Mouse (Mus musculus): ENCODE measurements around the gene Tnk1. TPM values are rescaled to one million over a fixed set of nuclear protein-coding genes. Genes with fewer than 3 reads are reported as not detected.

Gene Tnk1
- 0.09 and 0.46 TPM in 2 replicates for polyA plus RNA-seq (2015; fragmentation: Nextera tagmentation; extraction: Ambion mirVana)

DNA sequence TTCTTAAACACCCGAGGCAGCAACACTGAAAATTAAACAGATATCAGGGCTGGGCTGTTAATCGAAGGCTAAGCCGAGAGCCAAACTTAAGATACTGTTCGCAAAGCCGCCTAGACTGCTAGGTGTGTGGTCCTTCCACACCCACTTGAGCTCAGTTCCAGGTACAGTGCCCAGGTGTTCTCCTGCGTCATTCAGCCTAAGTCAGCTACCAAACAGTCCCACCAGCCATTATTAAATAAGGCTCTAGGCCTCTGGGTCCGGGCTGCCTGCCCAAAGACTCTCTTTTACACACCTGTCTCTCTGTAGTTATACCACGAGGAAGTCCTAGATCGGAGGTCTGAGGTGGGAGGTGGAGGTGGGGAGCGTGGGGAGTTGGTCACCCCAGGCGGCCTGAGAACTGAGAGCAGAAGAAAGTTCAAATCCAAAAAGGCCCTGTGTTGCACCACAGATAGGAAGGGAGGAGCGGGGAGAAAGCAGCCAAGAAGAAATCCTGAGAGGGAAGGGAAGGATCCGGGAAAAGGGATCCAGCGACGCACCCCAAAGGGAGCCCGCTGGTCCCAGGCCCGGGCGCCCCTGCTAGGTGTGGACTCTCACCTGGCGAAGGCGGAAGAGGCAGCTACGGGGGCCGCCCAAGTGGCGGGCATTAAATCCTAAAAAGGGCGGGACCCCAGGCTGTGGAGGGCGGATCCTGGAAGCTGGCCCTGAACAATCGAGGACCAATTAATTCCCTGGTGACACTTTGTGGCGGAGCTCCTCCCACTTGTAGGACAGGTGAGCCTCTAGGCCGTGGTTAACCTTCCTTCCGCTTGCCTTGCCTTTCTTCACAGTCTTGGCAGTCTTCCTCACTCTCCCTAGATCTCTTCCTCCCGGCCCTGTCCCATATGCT lies at the start of gene Tnk1:
Gene Tnk1, minus strand, starts transcription at position 618 of the 886 bp plus-strand sequence.

DNA sequence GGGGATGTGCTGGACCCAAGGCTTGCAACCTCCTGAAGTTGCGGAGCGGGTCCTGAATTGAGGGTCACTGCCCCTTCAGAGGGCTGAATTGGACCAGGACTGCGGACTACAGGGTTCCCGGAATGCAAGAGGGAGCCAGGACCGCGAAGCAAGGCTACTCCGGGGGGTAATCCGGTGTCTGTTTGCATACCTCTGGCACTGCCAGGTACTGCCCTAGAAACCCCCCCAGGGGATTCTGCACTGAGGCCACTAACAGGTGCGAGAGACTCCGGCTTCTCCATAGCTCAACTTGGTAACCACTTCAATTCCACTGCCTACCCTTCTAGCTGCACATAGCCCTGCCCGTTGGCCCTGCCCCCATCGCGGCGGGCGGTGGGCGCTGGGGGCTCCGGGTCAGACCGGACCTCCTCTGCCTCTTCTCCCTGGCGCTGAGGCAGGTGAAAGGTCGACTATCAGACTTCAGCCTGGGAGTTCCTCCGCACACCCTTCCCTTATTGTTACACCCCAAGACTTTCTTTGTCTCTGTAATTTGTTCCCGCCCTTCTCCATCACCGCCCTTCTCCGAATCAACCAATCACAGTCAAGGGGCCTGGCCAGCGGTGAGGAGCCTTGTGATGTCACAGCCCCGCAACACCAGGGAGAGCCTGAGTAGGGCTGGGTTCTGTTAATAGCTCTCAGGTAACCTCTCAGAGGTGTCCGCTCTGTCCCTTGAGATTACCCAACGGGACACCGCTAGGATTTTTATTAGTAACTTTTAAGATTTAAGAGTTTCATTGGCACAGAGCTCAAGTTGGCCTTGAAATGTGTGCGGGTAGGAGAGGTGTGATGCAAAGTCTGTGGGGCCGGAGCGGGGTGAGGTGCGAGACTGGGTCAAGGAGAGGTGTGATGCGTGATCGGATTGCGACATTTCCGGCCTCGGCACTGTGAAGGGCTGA lies 42.2 kb upstream of the Tnk1 start, which contains the start of the genes 2810408A11Rik and Neurl4:
Gene 2810408A11Rik, minus strand, starts transcription at position 517 of the 935 bp plus-strand sequence.
Gene Neurl4, plus strand, starts transcription at position 602 of the 935 bp plus-strand sequence.

DNA sequence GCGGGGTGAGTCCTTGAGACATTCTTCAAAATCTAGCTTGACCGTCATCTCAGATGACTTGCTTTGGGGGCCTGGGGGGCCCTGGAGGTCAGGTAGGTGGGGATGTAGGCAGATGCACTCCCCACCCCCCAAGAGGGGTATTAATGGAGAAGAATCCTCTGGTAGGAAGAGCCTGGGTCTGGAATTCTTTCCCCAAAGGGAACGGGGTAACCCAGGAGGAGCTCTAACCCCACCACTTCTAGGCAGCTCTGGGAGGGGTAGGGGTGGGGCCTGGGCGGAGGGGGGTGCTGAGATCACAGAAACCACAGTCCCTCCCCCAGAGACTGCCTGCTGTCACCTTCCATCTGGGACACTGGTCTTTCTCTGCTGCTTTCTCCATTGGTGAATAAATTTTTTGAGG lies 36.8 kb upstream of the Tnk1 start, which contains the start of gene Acap1:
Gene Acap1, minus strand, starts transcription at position 249 of the 400 bp plus-strand sequence.

DNA sequence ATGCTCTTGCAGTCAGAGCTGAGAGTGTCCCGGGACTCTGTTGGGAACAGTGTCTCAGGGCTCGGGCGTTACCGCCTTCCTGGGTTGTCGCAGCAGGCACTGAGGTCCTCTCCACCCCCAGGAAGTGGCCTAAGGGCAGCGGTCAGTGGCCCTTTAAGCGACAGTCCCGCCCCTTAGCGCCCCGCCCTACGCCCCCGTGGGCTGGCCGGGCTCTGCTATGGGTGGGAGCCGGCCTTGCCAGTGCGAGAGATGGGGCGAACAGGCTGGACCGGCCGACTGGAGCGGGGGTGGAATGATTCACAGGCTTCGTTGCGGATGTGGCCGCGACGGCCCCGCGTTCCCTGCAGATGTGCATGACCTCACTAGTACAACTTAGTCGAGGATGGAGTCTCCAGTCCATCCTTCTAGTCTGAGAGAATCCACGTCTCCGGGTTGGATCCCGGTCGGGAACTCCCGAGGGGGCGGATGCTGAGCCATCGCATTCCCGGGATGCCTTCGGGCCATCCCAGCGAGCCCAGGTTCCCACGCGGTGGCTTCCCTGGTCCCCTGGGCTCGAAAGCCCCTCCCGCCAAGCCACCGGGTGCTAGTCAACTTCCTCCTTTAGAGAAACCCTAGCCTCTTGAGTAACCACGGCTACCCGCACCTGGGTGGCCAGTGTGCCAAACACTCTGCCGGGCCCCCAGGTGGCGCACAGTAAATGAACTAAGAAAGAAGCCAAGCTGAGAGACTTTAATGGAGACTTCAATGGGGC lies 22.5 kb upstream of the Tnk1 start, which contains the start of gene Kctd11:
Gene Kctd11, minus strand, starts transcription at position 554 of the 751 bp plus-strand sequence.

DNA sequence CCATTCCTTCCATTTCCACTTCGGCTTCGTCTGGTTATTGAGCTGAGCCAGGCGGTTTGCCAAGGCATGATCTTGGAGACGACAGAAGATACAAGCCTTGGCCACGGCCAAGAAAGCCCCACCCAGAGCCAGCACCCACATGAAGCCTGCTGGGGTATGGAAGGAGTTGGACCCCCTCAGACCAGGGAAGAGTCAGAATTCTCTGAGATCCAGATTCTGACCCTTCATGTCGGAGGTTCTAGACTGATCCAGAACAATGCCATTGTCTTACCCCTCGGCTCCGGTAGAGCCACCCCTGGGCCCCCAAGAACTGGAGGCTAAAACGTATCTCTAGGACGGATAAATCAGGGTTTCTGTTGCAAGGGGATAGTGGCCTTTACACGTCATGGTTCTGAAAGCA lies 19.3 kb upstream of the Tnk1 start, which contains the start of gene Tmem95:
Gene Tmem95, minus strand, starts transcription at position 141 of the 400 bp plus-strand sequence.

DNA sequence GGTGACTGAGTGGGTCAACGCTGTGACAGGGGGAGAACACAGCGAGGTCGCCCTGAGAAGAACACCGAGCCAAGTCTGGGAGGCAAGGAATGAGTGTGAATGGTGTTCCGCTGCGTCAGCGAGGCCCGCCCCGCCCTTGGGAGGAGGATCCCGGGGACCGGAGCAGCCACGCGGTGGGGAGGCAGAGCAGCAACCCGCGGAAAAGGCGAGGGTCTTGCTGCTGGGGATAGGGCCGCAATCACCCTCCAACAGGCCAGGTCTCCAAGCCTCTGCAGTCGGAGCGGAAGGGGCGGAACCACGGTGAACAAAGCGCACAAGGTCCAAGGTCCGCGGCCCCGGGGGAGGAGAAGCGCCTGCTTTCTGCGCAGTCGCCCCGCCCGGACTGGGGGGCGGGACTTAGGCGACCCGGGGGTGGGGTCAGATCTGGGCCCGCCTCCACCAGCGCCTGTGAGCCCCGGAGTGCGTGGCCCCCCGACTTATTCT lies 12.3 kb downstream of the Tnk1 start, which contains the start of gene Plscr3:
Gene Plscr3, plus strand, starts transcription at position 179 of the 483 bp plus-strand sequence.

DNA sequence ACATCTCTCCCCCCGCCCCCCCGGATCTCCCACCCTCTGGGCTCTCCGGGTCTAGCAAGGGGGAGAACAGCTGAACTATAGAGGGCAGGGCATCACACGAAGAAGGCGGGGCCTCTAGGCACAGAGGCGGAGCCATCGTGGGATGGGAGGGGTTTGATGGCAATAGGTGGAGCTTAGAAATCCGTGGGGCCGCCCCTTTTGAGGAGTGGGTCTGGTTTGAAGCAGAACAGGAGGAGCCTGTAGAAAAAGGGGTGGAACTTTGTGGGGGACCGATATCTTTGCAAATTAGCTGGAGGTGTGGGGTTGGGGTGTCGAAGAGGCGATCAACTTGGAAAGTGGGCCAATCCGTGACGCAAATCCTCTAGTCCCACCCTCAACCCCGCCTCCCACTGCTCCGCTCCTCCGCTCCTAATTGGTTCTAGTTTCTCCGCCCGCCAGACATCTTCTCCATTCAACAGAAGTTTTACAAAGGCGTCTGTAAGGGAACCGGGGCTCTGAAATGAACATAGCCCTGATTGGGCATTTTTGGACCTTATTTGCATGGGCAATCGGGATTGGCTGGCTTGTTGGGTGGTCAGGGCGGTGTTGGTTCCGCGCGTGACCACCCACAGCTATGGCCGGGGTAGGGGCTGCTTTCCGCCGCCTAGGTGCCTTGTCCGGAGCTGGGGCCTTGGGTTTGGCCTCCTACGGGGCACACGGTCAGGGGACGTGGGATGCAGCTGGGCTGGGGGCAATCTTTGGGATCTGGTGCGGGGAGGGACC lies 20.4 kb downstream of the Tnk1 start, which contains the start of gene Tmem256:
Gene Tmem256, plus strand, starts transcription at position 563 of the 762 bp plus-strand sequence.

DNA sequence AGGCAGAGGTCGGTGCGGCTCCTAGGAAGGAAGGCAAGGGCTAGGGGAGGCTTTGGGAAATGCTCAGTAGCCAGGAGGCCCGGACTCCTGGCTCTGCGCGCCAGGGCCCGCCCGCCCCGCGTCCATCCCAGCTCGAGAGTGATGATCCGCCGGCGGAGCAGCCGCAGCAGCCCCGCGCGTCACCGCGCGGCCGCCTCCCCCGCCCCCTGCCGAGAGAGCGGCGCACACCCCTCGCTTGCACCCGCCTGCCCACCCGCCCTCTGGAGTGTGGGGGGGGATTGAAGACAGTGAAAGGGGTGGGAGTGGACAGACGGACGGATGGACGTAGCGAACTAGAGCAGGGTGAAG lies 21.0 kb downstream of the Tnk1 start, which contains the start of gene Nlgn2:
Gene Nlgn2, minus strand, starts transcription at position 181 of the 348 bp plus-strand sequence.

DNA sequence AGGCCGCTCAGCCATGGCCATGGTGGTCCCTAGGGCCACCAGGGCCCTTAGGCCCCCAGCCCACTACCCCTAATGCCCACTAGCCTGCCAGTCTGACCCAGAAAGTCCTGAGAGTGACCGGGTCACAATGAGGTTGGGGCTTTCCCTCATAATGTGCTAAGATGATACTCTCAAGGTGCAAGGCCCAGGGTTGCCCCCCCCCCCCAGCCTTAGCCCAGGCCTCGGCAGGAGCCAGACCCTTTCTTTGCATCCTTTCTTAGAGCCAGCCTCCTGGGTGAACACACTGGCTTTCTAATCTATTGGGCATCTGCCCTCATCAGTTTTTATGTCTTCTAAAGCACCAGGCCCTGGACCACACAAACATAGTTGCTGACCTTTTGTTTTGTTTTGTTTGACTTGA lies 36.5 kb downstream of the Tnk1 start, which contains the start of gene Spem1:
Gene Spem1, minus strand, starts transcription at position 101 of the 400 bp plus-strand sequence.

DNA sequence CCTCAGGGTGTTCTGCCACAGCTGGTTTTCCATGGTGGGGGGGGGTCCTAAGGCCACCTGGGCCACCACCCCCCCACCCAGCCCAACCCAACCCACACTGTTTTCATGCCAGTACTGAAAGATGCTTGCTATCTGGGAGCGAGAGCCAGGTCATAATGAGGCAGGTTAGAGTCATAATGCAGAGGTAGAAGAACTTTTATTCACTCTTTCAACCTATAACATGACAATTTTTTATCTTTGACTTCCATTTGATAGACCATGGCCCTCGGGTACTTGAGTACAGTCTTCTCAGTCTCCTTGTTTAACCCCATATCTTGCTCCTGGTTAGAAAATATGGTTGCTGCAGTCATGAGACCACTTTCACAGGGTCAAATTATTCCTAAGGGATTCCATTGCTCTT lies 40.2 kb downstream of the Tnk1 start, which contains the start of gene Spem2:
Gene Spem2, minus strand, starts transcription at position 101 of the 400 bp plus-strand sequence.

DNA sequence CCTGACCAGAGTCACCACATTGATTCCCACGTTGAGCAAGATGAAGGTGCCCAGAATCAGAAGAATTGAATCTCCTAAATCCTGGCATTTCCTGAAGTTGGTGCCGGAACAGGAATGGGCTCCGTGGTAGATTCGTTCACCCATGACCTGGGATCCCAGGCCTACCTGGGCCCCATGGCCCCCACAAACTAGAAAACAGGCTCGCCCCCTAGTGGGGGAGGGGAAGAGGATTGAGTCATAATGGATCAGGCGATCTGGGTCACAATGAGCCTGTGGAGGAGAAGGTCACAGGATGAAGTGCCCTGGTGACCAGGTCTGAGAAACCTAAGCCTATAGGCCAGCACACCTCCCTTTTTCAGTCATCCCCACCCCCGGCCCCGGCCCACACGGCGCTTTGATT lies 43.4 kb downstream of the Tnk1 start, which contains the start of gene Gm39566:
Gene Gm39566, minus strand, starts transcription at position 144 of the 400 bp plus-strand sequence.

DNA sequence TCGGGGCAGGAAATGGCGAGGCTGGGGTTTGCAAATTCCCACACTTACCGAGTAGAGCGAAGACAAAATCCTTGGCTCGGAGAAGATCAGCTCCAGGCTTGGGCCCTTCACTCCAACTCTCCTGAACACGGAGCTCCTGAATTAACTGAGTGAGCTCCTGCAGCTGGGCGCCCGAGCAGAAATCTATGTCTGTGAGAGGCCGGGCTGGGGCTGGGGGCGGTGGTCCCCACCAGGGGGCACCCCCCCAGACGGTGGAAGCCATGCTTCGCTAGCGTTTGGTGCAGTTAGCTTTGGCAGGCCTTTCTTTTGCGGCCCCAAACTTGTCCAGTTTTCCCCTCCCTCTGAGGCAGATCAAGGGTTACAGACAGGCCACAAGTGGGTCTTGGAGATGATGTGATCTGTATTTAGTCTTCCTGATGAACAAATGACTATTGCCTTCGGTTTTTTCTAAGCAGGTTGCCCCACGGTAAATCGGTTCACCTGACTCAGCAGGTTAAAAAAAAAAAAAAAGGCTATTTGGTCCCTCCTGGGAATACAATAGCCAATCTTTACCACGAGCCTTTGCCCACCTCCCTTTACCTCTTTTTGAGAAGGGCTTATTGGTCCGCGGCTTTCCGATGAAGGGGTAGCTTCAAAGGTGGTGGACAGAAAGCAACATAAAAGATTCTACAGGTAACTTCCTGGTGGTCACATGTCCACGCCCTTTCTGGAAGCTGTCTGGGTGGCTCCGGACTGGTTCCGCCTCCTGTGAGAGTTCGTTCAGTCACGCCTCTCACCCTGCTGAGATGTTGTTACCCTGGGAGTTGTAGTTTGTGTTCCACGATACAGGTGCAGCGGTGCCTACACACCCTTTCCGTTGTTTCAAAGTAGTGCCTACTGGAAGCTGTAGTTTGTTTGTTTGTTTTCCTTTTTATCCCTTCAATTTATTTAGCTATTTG lies 53.3 kb downstream of the Tnk1 start, which contains the start of gene Tmem102:
Gene Tmem102, minus strand, starts transcription at position 653 of the 938 bp plus-strand sequence.

DNA sequence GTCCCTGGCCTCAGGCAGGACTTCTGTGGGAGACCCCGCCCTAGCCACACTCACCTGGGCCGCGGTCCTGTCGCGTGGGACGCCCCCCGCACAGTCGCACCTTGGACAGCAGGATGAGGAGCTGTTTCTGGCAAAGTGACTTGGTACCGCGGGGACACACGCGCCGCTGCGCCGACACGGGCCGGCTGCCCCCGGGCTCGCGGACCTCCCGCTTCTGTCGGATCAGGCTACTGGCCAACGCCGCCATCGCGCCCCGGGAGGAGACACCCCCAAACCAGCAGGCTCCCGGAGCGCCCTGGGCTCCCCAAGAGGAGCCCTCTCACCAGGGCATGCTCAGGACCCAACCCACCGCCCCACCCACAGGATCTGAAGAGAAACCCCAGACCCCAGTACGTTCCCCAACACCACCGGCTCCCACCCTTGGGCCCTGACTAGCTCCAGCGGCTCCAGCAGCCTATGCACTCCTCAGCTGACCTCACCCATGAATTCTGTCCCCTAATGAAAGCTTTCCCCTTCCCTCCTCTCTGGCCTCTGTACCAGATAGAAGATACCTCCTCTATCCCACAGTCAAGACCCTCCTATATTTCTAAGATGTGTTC lies 57.1 kb downstream of the Tnk1 start, which contains the start of gene Fgf11:
Gene Fgf11, minus strand, starts transcription at position 479 of the 599 bp plus-strand sequence.

Small RNA genes within 50 kb of the gene (microRNA-seq; reads per million reads assigned to microRNA genes)
- 0 reads per million in 2 experiments for gene Mir6924

Other genes starting within 250 kb of the Tnk1 start
- gene Shbg, start 240.8 kb downstream of the Tnk1 start, polyA plus RNA-seq (2015; fragmentation: Nextera tagmentation; extraction: Ambion mirVana), result 0.45 and 0.63 TPM in 2 replicates
- 12.4 and 15.9 TPM in 2 replicates for gene Sat2, start 236.7 kb downstream of the Tnk1 start, polyA plus RNA-seq (2015; fragmentation: Nextera tagmentation; extraction: Ambion mirVana)
- 19.9 and 21.3 TPM in 2 replicates for gene Fxr2, start 225.7 kb downstream of the Tnk1 start, polyA plus RNA-seq (2015; fragmentation: Nextera tagmentation; extraction: Ambion mirVana)
- 0.16 TPM in 1 of 2 replicates, not detected in the other for gene Sox15, start 203.4 kb downstream of the Tnk1 start, polyA plus RNA-seq (2015; fragmentation: Nextera tagmentation; extraction: Ambion mirVana)
- 29.7 and 47.4 TPM in 2 replicates for gene Mpdu1, start 196.1 kb downstream of the Tnk1 start, polyA plus RNA-seq (2015; fragmentation: Nextera tagmentation; extraction: Ambion mirVana)
- gene Cd68, start 192.6 kb downstream of the Tnk1 start, polyA plus RNA-seq (2015; fragmentation: Nextera tagmentation; extraction: Ambion mirVana), result 16.2 and 25.5 TPM in 2 replicates
- 167 and 224 TPM in 2 replicates for gene Eif4a1, start 186.3 kb downstream of the Tnk1 start, polyA plus RNA-seq (2015; fragmentation: Nextera tagmentation; extraction: Ambion mirVana)
- 26.4 and 29.2 TPM in 2 replicates for gene Senp3, start 176.6 kb downstream of the Tnk1 start, polyA plus RNA-seq (2015; fragmentation: Nextera tagmentation; extraction: Ambion mirVana)
- gene Tnfsf13, start 172.9 kb downstream of the Tnk1 start, polyA plus RNA-seq (2015; fragmentation: Nextera tagmentation; extraction: Ambion mirVana), result 0.65 and 0.67 TPM in 2 replicates
- gene Tnfsf12, start 162.9 kb downstream of the Tnk1 start, polyA plus RNA-seq (2015; fragmentation: Nextera tagmentation; extraction: Ambion mirVana), result 11.5 and 13.1 TPM in 2 replicates
- gene Tnfsfm13, start 162.6 kb downstream of the Tnk1 start, polyA plus RNA-seq (2015; fragmentation: Nextera tagmentation; extraction: Ambion mirVana), result 5.9 and 6.9 TPM in 2 replicates
- gene Polr2a, start 100.1 kb downstream of the Tnk1 start, polyA plus RNA-seq (2015; fragmentation: Nextera tagmentation; extraction: Ambion mirVana), result 9.3 and 10.3 TPM in 2 replicates
- not detected in 2 replicates for gene Slc35g3, start 96.8 kb downstream of the Tnk1 start, polyA plus RNA-seq (2015; fragmentation: Nextera tagmentation; extraction: Ambion mirVana)
- gene Zbtb4, start 92.8 kb downstream of the Tnk1 start, polyA plus RNA-seq (2015; fragmentation: Nextera tagmentation; extraction: Ambion mirVana), result 2.5 and 2.9 TPM in 2 replicates
- gene Chrnb1, start 62.8 kb downstream of the Tnk1 start, polyA plus RNA-seq (2015; fragmentation: Nextera tagmentation; extraction: Ambion mirVana), result 79.0 and 95.8 TPM in 2 replicates
- gene Fgf11, start 56.9 kb downstream of the Tnk1 start, polyA plus RNA-seq (2015; fragmentation: Nextera tagmentation; extraction: Ambion mirVana), result 1.5 and 2.2 TPM in 2 replicates
- 0.31 and 0.45 TPM in 2 replicates for gene Tmem102, start 53.1 kb downstream of the Tnk1 start, polyA plus RNA-seq (2015; fragmentation: Nextera tagmentation; extraction: Ambion mirVana)
- not detected in 2 replicates for gene Gm39566, start 43.4 kb downstream of the Tnk1 start, polyA plus RNA-seq (2015; fragmentation: Nextera tagmentation; extraction: Ambion mirVana)
- not detected in 2 replicates for gene Spem2, start 40.3 kb downstream of the Tnk1 start, polyA plus RNA-seq (2015; fragmentation: Nextera tagmentation; extraction: Ambion mirVana)
- not detected in 2 replicates for gene Spem1, start 36.5 kb downstream of the Tnk1 start, polyA plus RNA-seq (2015; fragmentation: Nextera tagmentation; extraction: Ambion mirVana)
- 2.1 TPM in 2 replicates for gene Nlgn2, start 20.9 kb downstream of the Tnk1 start, polyA plus RNA-seq (2015; fragmentation: Nextera tagmentation; extraction: Ambion mirVana)
- 242 and 272 TPM in 2 replicates for gene Tmem256, start 20.2 kb downstream of the Tnk1 start, polyA plus RNA-seq (2015; fragmentation: Nextera tagmentation; extraction: Ambion mirVana)
- 36.6 and 44.6 TPM in 2 replicates for gene Plscr3, start 12.4 kb downstream of the Tnk1 start, polyA plus RNA-seq (2015; fragmentation: Nextera tagmentation; extraction: Ambion mirVana)
- gene Tmem95, start 19.3 kb upstream of the Tnk1 start, polyA plus RNA-seq (2015; fragmentation: Nextera tagmentation; extraction: Ambion mirVana), result not detected in 2 replicates
- 2.6 and 3.6 TPM in 2 replicates for gene Kctd11, start 22.7 kb upstream of the Tnk1 start, polyA plus RNA-seq (2015; fragmentation: Nextera tagmentation; extraction: Ambion mirVana)
- 0.34 and 0.46 TPM in 2 replicates for gene Acap1, start 36.8 kb upstream of the Tnk1 start, polyA plus RNA-seq (2015; fragmentation: Nextera tagmentation; extraction: Ambion mirVana)
- 1.8 and 2.4 TPM in 2 replicates for gene 2810408A11Rik, start 42.3 kb upstream of the Tnk1 start, polyA plus RNA-seq (2015; fragmentation: Nextera tagmentation; extraction: Ambion mirVana)
- 3.0 and 3.3 TPM in 2 replicates for gene Neurl4, start 42.3 kb upstream of the Tnk1 start, polyA plus RNA-seq (2015; fragmentation: Nextera tagmentation; extraction: Ambion mirVana)
- 41.9 and 42.1 TPM in 2 replicates for gene Gps2, start 55.2 kb upstream of the Tnk1 start, polyA plus RNA-seq (2015; fragmentation: Nextera tagmentation; extraction: Ambion mirVana)
- gene Eif5a, start 63.2 kb upstream of the Tnk1 start, polyA plus RNA-seq (2015; fragmentation: Nextera tagmentation; extraction: Ambion mirVana), result 952 and 1,117 TPM in 2 replicates
- 0.78 and 0.85 TPM in 2 replicates for gene Ybx2, start 77.1 kb upstream of the Tnk1 start, polyA plus RNA-seq (2015; fragmentation: Nextera tagmentation; extraction: Ambion mirVana)
- gene Slc2a4, start 89.5 kb upstream of the Tnk1 start, polyA plus RNA-seq (2015; fragmentation: Nextera tagmentation; extraction: Ambion mirVana), result 128 and 138 TPM in 2 replicates
- gene Cldn7, start 106.0 kb upstream of the Tnk1 start, polyA plus RNA-seq (2015; fragmentation: Nextera tagmentation; extraction: Ambion mirVana), result 0.23 and 0.57 TPM in 2 replicates
- gene Ctdnep1, start 122.4 kb upstream of the Tnk1 start, polyA plus RNA-seq (2015; fragmentation: Nextera tagmentation; extraction: Ambion mirVana), result 42.1 and 46.1 TPM in 2 replicates
- 86.0 and 92.4 TPM in 2 replicates for gene Elp5, start 123.8 kb upstream of the Tnk1 start, polyA plus RNA-seq (2015; fragmentation: Nextera tagmentation; extraction: Ambion mirVana)
- gene Gabarap, start 132.4 kb upstream of the Tnk1 start, polyA plus RNA-seq (2015; fragmentation: Nextera tagmentation; extraction: Ambion mirVana), result 320 and 389 TPM in 2 replicates
- gene Phf23, start 137.0 kb upstream of the Tnk1 start, polyA plus RNA-seq (2015; fragmentation: Nextera tagmentation; extraction: Ambion mirVana), result 31.1 and 33.7 TPM in 2 replicates
- 11.2 and 11.8 TPM in 2 replicates for gene Dvl2, start 141.9 kb upstream of the Tnk1 start, polyA plus RNA-seq (2015; fragmentation: Nextera tagmentation; extraction: Ambion mirVana)
- 311 and 331 TPM in 2 replicates for gene Acadvl, start 156.7 kb upstream of the Tnk1 start, polyA plus RNA-seq (2015; fragmentation: Nextera tagmentation; extraction: Ambion mirVana)
- 3.3 and 5.3 TPM in 2 replicates for gene Dlg4, start 158.2 kb upstream of the Tnk1 start, polyA plus RNA-seq (2015; fragmentation: Nextera tagmentation; extraction: Ambion mirVana)
- 0.13 and 0.21 TPM in 2 replicates for gene Asgr1, start 195.4 kb upstream of the Tnk1 start, polyA plus RNA-seq (2015; fragmentation: Nextera tagmentation; extraction: Ambion mirVana)
- 0.23 and 0.68 TPM in 2 replicates for gene Asgr2, start 233.9 kb upstream of the Tnk1 start, polyA plus RNA-seq (2015; fragmentation: Nextera tagmentation; extraction: Ambion mirVana)